Mouse (Mus musculus) stomach, embryonic 14.5 days (tissue): ENCODE results near the gene Yipf1. TPM values are rescaled to one million over a fixed set of nuclear protein-coding genes. Genes with fewer than 3 reads are reported as not detected.

Experiments
- ATAC-seq: fragments of 200-750 bp; cut with Nextera tagmentation; 2 replicates; pipeline ENCODE4 v1.8.0; 2017; ENCODE audit warnings: low read depth, moderate TSS enrichment; ENCODE audit not compliant: insufficient number of reproducible peaks, insufficient read depth, low FRiP score
- H3K27ac ChIP-seq: fragments of 300-500 bp; sonication (generic); 2 replicates; pipeline ENCODE4 v1.5.1; 2014; ENCODE audit warnings: mild to moderate bottlenecking, low read length, moderate library complexity, mixed read lengths
- H3K27me3 ChIP-seq: fragments of 300-500 bp; sonication (generic); 2 replicates; pipeline ENCODE4 v1.6.1; 2014; ENCODE audit warnings: low read length, control low read depth, mixed read lengths; ENCODE audit not compliant: control insufficient read depth, insufficient read depth
- H3K36me3 ChIP-seq: fragments of 300-500 bp; sonication (generic); 2 replicates; pipeline ENCODE4 v1.6.1; 2014; ENCODE audit warnings: mild to moderate bottlenecking, control low read depth, low read length, moderate library complexity, mixed read lengths; ENCODE audit not compliant: control insufficient read depth, insufficient read depth
- H3K4me1 ChIP-seq: fragments of 300-500 bp; sonication (generic); 2 replicates; pipeline ENCODE4 v1.6.1; 2014; ENCODE audit warnings: low read length, control low read depth, mixed read lengths; ENCODE audit not compliant: control insufficient read depth, insufficient read depth
- H3K4me2 ChIP-seq: fragments of 300-500 bp; sonication (generic); replicated peaks from 2 replicates; pipeline ENCODE4 v1.6.1; 2014; ENCODE audit warnings: low read depth, low read length, control low read depth
- H3K4me3 ChIP-seq: fragments of 300-500 bp; sonication (generic); 2 replicates; pipeline ENCODE4 v1.5.1; 2014; ENCODE audit warnings: low read depth, low read length, control low read depth
- H3K9ac ChIP-seq: fragments of 300-500 bp; sonication (generic); replicated peaks from 2 replicates; pipeline ENCODE4 v1.6.1; 2014; ENCODE audit warnings: low read depth, mild to moderate bottlenecking, control low read depth, low read length, moderate library complexity, mixed read lengths
- H3K9me3 ChIP-seq: fragments of 300-500 bp; sonication (generic); 2 replicates; pipeline ENCODE4 v1.6.1; 2016; ENCODE audit warnings: low read depth, low read length, control low read depth; ENCODE audit not compliant: control insufficient read depth
- WGBS: fragments of 180-500 bp; shearing (Covaris S2); extraction: QIAGEN DNeasy Blood & Tissue Kit; methylation state at CpG from one replicate; pipeline ENCODE4 v1.1.7; 2014; 5-methylcytosine and 5-hydroxymethylcytosine counted together
- polyA plus RNA-seq: library from polyadenylated mRNA; unstranded; fragments of >200 nt; fragmentation: Nextera tagmentation; extraction: Ambion mirVana; gene quantifications from 2 replicates; pipeline ENCODE4 v1.2.1, GENCODE M21; 2014

Yipf1 gene
- 55.3 and 57.1 TPM in 2 replicates for polyA plus RNA-seq

DNA sequence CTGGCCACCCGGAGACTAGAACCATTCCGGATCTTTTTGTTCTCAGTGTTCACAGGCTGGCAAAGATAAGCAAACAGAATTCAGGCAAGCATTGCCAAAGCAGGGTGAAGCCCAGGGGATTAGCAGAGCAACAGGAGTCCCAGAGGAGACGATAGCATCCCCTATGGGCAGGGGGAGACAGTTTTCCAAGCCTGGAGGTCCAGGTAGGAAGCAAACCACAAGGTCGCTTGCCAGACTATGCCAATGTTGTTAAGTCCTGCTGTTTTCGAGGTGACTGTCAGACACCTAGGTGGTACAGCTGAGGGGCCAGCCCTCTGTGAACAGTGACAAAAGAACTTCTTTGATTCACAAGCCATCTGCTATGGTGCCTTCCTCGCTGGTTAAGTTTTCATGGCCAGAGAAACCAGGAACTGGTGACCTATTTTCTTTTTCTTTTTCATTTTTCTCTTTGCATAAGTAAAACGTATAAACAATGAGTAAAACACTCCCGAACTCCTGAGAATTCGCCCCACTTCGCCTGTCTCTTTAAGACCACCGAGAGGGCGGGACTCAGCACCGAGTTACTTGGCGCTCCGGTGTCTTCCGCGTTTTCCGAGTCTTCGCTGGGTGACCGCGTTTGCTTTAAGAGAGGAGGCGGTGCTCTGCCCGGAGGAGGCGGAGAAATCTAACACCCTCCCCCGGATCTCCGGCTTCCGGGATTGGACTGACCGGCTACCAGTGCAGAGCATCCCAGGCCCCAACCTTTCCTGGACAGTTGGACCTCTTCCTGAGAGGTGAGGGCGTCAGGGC lies at the start of gene Yipf1:
TSS of gene Yipf1 (plus strand) at position 674 of the 789 bp plus-strand sequence.
- H3K4me1 ChIP-seq, result peaks cover 6% of the 10 kb centered on the region; the same call in 1 of the 2 replicates
- H3K4me2 ChIP-seq, result peak within 1 kb of the TSS; percentile 94
- H3K9ac ChIP-seq, result peak within 1 kb of the TSS; percentile 41
- H3K27me3 ChIP-seq, result no peaks in the 10 kb centered on the region
- H3K9me3 ChIP-seq, result no peaks in the 10 kb centered on the region
- under 1% methylated on average over 29 of the region's 29 CpGs for WGBS
- peak within 1 kb of the TSS; percentile 61 for H3K4me3 ChIP-seq
- H3K36me3 ChIP-seq, result peaks cover 4% of the 10 kb centered on the region; the same call in 1 of the 2 replicates
- H3K27ac ChIP-seq, result peak within 1 kb of the TSS; percentile 52; the same call in 1 of the 2 replicates
- peak; percentile 93 for ATAC-seq

DNA sequence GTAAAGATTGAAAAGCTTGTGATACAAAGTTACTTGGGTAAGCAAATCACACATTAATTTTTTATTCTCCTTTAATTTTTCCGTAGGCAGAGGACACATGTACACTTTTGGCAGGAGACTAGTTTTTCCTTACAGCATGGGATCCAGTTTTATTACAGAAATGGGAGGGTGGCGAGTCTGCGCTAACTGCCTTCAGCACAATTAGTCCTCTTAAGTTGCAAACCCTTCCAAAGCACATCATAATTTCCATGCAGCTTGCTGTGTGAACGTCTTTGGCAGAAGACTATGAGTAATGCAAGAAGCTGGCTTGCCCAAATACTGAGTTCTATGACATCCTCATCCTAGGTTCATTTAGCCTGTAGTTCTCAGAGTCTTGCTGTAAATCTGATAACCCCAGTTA lies 40.5 kb upstream of the Yipf1 start:
- Histone ChIP-seq H3K4me3 (no peak overlapping the region), H3K9ac (no peak overlapping the region), H3K4me2 (no peak overlapping the region), H3K9me3 (no peaks in the 10 kb centered on the region), H3K27ac (no peak overlapping the region), H3K4me1 (no peaks in the 10 kb centered on the region), H3K27me3 (no peaks in the 10 kb centered on the region), H3K36me3 (no peaks in the 10 kb centered on the region)
- ATAC-seq, result no peak
- 84% methylated on average over 4 of the region's 4 CpGs for WGBS

DNA sequence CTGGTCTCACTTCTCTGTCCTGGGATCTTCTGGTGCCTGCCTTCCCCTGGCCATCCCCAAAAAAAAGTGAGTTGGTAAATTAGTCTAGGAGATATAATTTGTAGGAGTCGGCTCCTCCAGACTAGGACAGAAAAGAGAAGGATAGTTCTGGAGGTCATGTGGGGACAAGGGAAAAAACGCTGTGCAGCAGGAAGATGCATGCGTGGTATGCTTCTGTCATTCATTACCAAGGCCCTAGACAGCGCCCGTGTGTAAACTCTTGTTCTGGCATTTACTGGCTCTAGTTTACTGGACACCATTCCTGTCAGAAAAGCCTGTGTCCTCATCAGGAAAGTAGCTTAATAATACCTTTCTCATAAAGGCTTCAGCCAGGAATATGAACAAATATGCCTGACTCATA lies 39.7 kb upstream of the Yipf1 start:
- Histone ChIP-seq H3K4me2 (no peak overlapping the region), H3K27ac (no peak overlapping the region), H3K27me3 (no peaks in the 10 kb centered on the region), H3K36me3 (no peaks in the 10 kb centered on the region), H3K9me3 (no peaks in the 10 kb centered on the region), H3K9ac (no peak overlapping the region), H3K4me1 (no peaks in the 10 kb centered on the region), H3K4me3 (no peak overlapping the region)
- no peak for ATAC-seq
- WGBS, result 63% methylated on average over 5 of the region's 5 CpGs

DNA sequence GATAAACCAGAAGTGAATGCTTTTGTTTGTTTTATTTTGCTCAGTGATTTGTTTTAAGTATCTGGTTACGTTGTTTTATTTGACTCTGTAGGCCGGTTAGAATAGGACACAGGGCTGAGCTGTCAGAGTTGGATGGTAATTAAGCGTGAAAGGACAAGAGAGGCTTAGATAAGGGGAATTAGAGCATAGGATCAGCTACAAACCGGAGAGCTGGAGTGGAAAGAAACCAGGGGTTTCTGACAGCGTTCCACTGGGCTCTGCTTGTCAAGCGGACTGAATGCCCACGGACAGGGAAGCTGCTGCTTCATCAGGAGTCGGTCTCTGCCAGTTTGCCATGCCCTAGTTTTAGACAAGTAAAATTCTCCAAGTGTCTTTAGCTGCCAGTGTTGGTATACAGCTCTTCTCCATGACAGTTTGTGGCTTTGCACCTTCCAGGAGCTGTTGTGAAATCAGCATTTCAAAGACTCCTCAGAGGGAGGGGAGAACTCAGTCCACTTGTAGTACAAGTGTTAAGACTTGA lies 35.9 kb upstream of the Yipf1 start:
- H3K4me2 ChIP-seq, result no peak overlapping the region
- H3K9me3 ChIP-seq, result no peaks in the 10 kb centered on the region
- ATAC-seq, result no peak
- H3K9ac ChIP-seq, result no peak overlapping the region
- no peak overlapping the region for H3K4me3 ChIP-seq
- H3K36me3 ChIP-seq, result peaks cover 6% of the 10 kb centered on the region; the same call in 1 of the 2 replicates
- WGBS, result 34% methylated on average over 8 of the region's 8 CpGs
- H3K27ac ChIP-seq, result no peak overlapping the region
- no peaks in the 10 kb centered on the region for H3K27me3 ChIP-seq
- H3K4me1 ChIP-seq, result no peaks in the 10 kb centered on the region

DNA sequence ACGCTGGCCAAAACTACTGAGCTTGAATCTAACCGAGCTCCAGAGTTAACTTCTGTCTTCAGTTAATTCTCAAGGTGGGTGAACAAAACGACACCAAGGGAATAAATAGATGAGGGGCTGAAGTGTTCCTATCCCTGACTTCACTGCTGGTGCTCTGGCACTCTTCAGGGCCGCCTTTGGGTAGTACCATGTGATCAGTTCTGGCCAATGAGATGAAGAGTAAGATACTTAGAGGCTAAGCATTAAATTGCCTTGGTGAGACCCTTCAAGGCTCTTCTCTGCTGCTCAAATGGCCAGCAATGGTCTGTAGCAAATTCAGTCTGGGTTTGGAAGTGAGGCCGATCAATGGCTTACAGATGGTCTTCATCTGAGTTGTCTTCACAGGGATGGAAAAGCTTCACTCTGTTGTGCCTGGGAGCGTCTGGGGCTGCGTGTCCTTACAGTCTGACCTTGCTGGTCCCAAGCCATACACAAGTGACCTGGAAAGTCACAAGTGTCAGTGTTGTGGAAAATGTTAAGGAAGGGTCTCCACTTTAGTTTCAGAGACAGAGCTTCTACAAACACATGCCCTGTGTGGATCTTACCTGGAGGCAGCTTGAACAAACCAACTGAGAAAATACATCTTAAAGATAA lies 33.2 kb upstream of the Yipf1 start:
- no peaks in the 10 kb centered on the region for H3K27me3 ChIP-seq

DNA sequence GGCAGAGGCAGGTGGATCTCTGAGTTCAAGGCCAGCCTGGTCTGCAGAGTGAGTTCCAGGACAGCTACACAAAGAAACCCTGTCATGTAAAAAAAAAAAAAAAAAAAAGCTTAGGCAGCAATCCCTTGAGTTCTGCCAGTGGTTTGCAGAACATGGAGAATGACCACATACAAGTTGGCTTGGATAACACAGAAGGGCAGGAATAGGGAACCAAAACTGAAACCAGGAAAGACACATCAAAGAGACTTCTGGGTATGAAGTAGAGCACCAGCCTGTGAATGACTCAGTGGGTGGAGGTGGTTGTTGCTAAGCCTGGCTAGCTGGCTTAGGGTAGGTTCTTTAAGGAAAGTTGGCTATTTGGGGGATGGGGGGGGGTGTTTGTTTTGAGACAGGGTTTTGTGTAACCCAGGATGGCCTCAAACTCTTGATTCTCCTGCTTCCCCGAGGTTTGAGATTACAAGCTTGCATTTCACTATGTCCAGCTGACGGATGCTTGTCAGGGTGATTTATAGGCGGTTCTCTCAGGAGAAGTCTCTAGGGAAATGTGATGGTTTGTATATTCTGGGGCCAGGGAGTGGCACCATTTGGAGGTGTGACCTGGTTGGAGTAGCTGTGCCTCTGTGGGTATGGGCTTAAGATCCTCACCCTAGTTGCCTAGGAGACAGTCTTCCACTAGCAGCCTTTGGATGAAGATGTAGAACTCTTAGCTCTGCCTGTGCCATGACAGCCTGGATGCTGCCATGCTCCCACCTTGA lies 28.5 kb upstream of the Yipf1 start:
- H3K4me1 ChIP-seq, result no peaks in the 10 kb centered on the region
- no peak overlapping the region for H3K9ac ChIP-seq
- no peak overlapping the region for H3K4me2 ChIP-seq
- no peak for ATAC-seq
- no peak overlapping the region for H3K27ac ChIP-seq
- no peaks in the 10 kb centered on the region for H3K9me3 ChIP-seq
- H3K27me3 ChIP-seq, result no peaks in the 10 kb centered on the region
- H3K4me3 ChIP-seq, result no peak overlapping the region
- H3K36me3 ChIP-seq, result no peaks in the 10 kb centered on the region
- 49% methylated on average over 3 of the region's 3 CpGs for WGBS

More for the DNA sequence above, 33.2 kb upstream of the Yipf1 start:
- no peak overlapping the region for H3K27ac ChIP-seq
- H3K4me2 ChIP-seq, result no peak overlapping the region
- no peak overlapping the region for H3K9ac ChIP-seq
- H3K36me3 ChIP-seq, result peaks cover 6% of the 10 kb centered on the region; the same call in 1 of the 2 replicates
- no peaks in the 10 kb centered on the region for H3K4me1 ChIP-seq
- no peak for ATAC-seq
- 76% methylated on average over 7 of the region's 7 CpGs for WGBS
- H3K4me3 ChIP-seq, result no peak overlapping the region
- no peaks in the 10 kb centered on the region for H3K9me3 ChIP-seq

DNA sequence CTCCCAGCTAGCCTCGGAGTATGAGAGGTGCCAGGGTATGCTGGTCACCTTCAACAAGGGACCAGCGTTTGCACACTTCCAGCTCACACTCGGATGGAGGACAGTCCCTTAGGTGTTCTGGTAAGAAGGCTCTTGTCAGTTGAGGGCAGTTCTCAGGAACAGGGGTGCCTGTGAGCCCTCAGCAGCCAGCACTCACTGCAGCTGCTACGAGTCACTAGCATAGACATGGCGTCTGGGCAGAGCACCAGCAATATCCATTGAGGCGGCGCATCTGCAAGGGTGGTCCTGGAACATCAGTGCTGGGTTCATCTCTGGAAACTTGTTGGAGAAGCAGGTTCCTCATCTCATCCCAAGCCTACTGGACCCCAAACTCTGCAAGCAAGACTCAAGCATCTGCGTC lies 27.8 kb upstream of the Yipf1 start:
- WGBS, result 93% methylated on average over 8 of the region's 8 CpGs
- Histone ChIP-seq H3K4me2 (no peak overlapping the region), H3K36me3 (no peaks in the 10 kb centered on the region), H3K4me3 (no peak overlapping the region), H3K27me3 (no peaks in the 10 kb centered on the region), H3K9ac (no peak overlapping the region), H3K27ac (no peak overlapping the region), H3K4me1 (no peaks in the 10 kb centered on the region), H3K9me3 (no peaks in the 10 kb centered on the region)
- ATAC-seq, result no peak

DNA sequence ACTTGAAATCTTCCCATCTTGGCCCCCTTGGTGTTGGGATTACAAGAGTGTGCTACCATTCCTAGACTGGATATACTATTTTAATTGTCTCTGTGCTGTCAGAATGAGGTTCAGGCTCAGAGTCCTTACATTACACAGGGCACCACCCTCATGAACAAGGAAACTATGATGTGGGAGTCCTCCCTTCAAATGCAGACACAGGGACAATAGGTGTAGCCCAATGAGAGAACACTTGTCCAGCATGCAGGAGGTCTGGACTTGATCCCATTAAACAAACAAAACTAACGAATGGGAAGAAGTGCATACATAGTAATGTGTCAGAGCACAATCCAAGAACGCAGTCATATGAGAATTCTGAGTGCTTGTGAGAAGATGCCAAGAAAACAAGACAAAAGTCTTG lies 26.6 kb upstream of the Yipf1 start:
- Histone ChIP-seq H3K27ac (no peak overlapping the region), H3K27me3 (no peaks in the 10 kb centered on the region), H3K9ac (no peak overlapping the region), H3K4me2 (no peak overlapping the region), H3K9me3 (no peaks in the 10 kb centered on the region), H3K4me3 (no peak overlapping the region), H3K36me3 (no peaks in the 10 kb centered on the region), H3K4me1 (no peaks in the 10 kb centered on the region)
- ATAC-seq, result no peak
- 79% methylated on average over 2 of the region's 2 CpGs for WGBS
